Mouse (Mus musculus) testis, adult 2 months (tissue): ENCODE measurements around the gene Nfic.

Experiments
- CTCF ChIP-seq: fragments of 200-500 bp; IDR thresholded peaks from 2 replicates; pipeline ENCODE4 v1.5.1; 2012; ENCODE audit warnings: low read depth, mild to moderate bottlenecking, inconsistent platforms, low read length, moderate library complexity; ENCODE audit not compliant: control insufficient read depth, insufficient read depth, insufficient replicate concordance
- POLR2A ChIP-seq: fragments of 200-500 bp; IDR thresholded peaks from 2 replicates; pipeline ENCODE4 v1.6.1; 2012; ENCODE audit warnings: low read depth, mild to moderate bottlenecking, inconsistent platforms, low read length, moderate library complexity; ENCODE audit not compliant: control insufficient read depth

DNA sequence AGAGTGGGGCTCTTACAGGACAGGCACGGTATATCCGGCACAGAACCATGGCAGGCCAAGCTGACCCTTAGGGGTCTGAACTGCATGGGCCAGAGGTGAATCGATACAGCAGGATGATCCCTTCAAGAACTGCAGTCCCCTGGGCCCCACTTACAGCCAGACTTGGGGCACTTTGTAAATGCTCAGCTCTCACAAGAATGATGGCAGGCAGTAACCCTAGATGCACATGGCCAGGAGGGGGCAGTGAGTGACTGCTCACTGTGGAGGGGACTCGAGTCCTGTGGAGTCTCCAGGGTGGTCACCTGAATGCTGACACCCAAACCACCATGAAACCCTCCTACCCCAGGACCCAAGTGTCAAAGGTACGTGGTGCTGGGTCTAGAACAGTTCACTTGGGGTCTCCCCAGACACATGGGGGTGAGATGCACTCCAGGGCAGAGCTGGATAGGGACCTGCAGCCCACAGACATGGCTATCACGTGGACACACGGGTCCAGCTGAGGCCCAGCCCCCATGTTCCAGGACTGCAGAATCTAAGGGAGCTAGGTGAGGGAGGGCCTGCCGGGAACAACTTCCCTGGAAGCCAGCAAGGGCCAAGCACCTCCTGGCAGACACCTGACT lies 38.3 kb upstream of the Nfic start:
- no peak for TF ChIP-seq POLR2A
- no peak for TF ChIP-seq CTCF
